Mouse (Mus musculus) layer of hippocampus, postnatal 14 days (tissue): Measurements from ENCODE around the gene Gcn1l1. TPM values are rescaled to one million over a fixed set of nuclear protein-coding genes. Genes with fewer than 3 reads are reported as not detected.

Source experiments
- DNase-seq, 2 experiments: peaks; one replicate each; pipeline ENCODE4 v3.0.0; 2021 to 2022; ENCODE audit warnings: low spot score in 2 of 2, mixed read lengths in 1 of 2
- total RNA-seq, 2 experiments: library from RNA; stranded (reverse); gene quantifications; 2 replicates each; pipeline ENCODE4 v1.2.3; 2021

Gene Gcn1l1
- total RNA-seq, 2 experiments from 2014 or later, result 69.1 to 71.5 TPM

- DNase-seq, result no peak
Measured at GRCm38 (mm10) chr5:115534290-115534731, 30.7 kb upstream of the Gcn1l1 start.

- DNase-seq, result no peak
Measured at GRCm38 (mm10) chr5:115534856-115535255, 30.2 kb upstream of the Gcn1l1 start.

- DNase-seq, result no peak
Measured at GRCm38 (mm10) chr5:115535635-115536034, 29.4 kb upstream of the Gcn1l1 start.

- no peak for DNase-seq
Measured at GRCm38 (mm10) chr5:115538017-115538692, 26.9 kb upstream of the Gcn1l1 start.

- DNase-seq, result peak; percentile 91 to 94
Measured at GRCm38 (mm10) chr5:115538693-115539043, 26.4 kb upstream of the Gcn1l1 start.

GRCm38 (mm10) chr5:115542635-115543384 lies 22.2 kb upstream of the Gcn1l1 start:
- DNase-seq, result no peak

- peak; percentile 75 to 77 for DNase-seq
Measured at GRCm38 (mm10) chr5:115543509-115544253, 21.4 kb upstream of the Gcn1l1 start.

GRCm38 (mm10) chr5:115544655-115545185 lies 20.3 kb upstream of the Gcn1l1 start:
- DNase-seq, result no peak

- no peak for DNase-seq
Measured at GRCm38 (mm10) chr5:115545636-115546035, 19.4 kb upstream of the Gcn1l1 start.

- DNase-seq, result no peak
Measured at GRCm38 (mm10) chr5:115546536-115546935, 18.5 kb upstream of the Gcn1l1 start.

- no peak for DNase-seq
Measured at GRCm38 (mm10) chr5:115547014-115547413, 18.0 kb upstream of the Gcn1l1 start.

- no peak for DNase-seq
Measured at GRCm38 (mm10) chr5:115547421-115547820, 17.6 kb upstream of the Gcn1l1 start.

GRCm38 (mm10) chr5:115548501-115549285 lies 16.4 kb upstream of the Gcn1l1 start:
- no peak for DNase-seq

- no peak for DNase-seq
Measured at GRCm38 (mm10) chr5:115550482-115551005, 14.5 kb upstream of the Gcn1l1 start.

- no peak for DNase-seq
Measured at GRCm38 (mm10) chr5:115551386-115551785, 13.7 kb upstream of the Gcn1l1 start.

- DNase-seq, result no peak
Measured at GRCm38 (mm10) chr5:115551799-115552198, 13.3 kb upstream of the Gcn1l1 start.

GRCm38 (mm10) chr5:115553801-115554420 lies 11.1 kb upstream of the Gcn1l1 start:
- DNase-seq, result no peak

- DNase-seq, result no peak
Measured at GRCm38 (mm10) chr5:115554536-115555291, 10.3 kb upstream of the Gcn1l1 start.

- DNase-seq, result peak; percentile 72 to 86
Measured at GRCm38 (mm10) chr5:115556217-115556616, 8.8 kb upstream of the Gcn1l1 start.
